Comparison of ENCODE assay signal across 25 mouse cellular contexts in the genomic region with DNA sequence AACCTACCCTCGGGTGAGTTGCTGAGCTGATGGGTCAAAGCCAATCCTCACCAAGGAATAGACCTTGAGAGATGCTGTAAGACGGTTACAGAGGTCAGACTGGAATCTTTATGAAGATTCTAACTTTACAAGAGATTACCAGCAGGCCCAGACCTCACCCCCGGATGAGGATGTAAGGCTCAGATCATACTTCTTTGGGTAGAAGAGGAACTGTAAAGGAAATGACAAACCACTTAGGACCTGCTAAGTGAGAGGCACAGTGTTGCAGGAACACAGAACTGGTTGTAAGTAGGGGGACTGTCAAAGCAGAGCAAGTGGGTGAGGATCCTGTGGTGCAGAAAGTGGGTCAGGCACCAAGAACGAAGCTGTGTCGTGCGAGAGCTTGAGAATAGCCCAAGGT.
DNase-seq lines count a peak whose midpoint lies in the region; ATAC-seq lines count a peak whose summit lies in the region.
"Had no signal": no experiment of that assay in that cellular context is flagged by ENCODE, and none has a peak within 500 bp of the region (broad histone marks: within the 10 kb centered on the region; RNA-seq: fewer than 3 reads in every experiment).

No protein-coding gene starts in this region.

- H3K4me3 ChIP-seq in megakaryocyte, embryonic 14.5 days (replicated peaks), result peak overlapping the region; percentile 53
- H3K4me3 ChIP-seq: hindbrain, embryonic 12.5 days; kidney, embryonic 15.5 days; left cerebral cortex, adult 2 months; limb, embryonic 12.5 days; liver, embryonic 15.5 days; midbrain, embryonic 13.5 days; neural tube, embryonic 15.5 days had no signal

- ATAC-seq in megakaryocyte, adult 5-6 weeks (ENCODE audit: poor library complexity, severe bottlenecking), result no peak
- ATAC-seq in activated CD4-positive, CD25-positive, alpha-beta regulatory T cell, adult 4 months, result peak; percentile 49
- 0 out of 2 replicates have a peak, but pooled peaks have one; percentile 20 for ATAC-seq in megakaryocyte progenitor cell, adult 5-6 weeks (replicated peaks; ENCODE audit: poor library complexity)
- ATAC-seq: midbrain, embryonic 13.5 days had no signal

- peak; percentile 26 for DNase-seq in thymus, postnatal 25 days
- DNase-seq in urinary bladder, adult 18-20 months (ENCODE audit: low spot score in 2 of 2), result no peak
- DNase-seq in layer of hippocampus, adult 8-10 months (ENCODE audit: low spot score in 2 of 2), result no peak
- DNase-seq in lung, postnatal 25 days (ENCODE audit: low spot score), result no peak
- DNase-seq: adrenal gland, adult 8-10 months; cerebellum, adult 2 months; cerebellum, postnatal 25 days; gastrocnemius, postnatal 14 days; heart, postnatal 14 days; kidney, adult 18-20 months; kidney, postnatal 25 days; lung, embryonic 14.5 days; lung, postnatal 14 days; right cerebral cortex, postnatal 4 days had no signal

- no peaks in the 10 kb centered on the region for H3K36me3 ChIP-seq in megakaryocyte, embryonic 14.5 days (replicated peaks; ENCODE audit: low read length)
- H3K36me3 ChIP-seq: hindbrain, embryonic 12.5 days; kidney, embryonic 15.5 days; limb, embryonic 12.5 days; liver, embryonic 15.5 days; midbrain, embryonic 13.5 days; neural tube, embryonic 15.5 days had no signal

- H3K9me3 ChIP-seq in megakaryocyte, embryonic 14.5 days, result no peaks in the 10 kb centered on the region
- H3K9me3 ChIP-seq: hindbrain, embryonic 12.5 days; kidney, embryonic 15.5 days; limb, embryonic 12.5 days; liver, embryonic 15.5 days; midbrain, embryonic 13.5 days; neural tube, embryonic 15.5 days had no signal

- H3K4me1 ChIP-seq in megakaryocyte, embryonic 14.5 days, result peaks cover 16% of the 10 kb centered on the region
- H3K4me1 ChIP-seq: hindbrain, embryonic 12.5 days; kidney, embryonic 15.5 days; liver, embryonic 15.5 days; neural tube, embryonic 15.5 days had no signal

- no peaks in the 10 kb centered on the region for H3K27me3 ChIP-seq in megakaryocyte, embryonic 14.5 days (replicated peaks)
- H3K27me3 ChIP-seq: hindbrain, embryonic 12.5 days; kidney, embryonic 15.5 days; limb, embryonic 12.5 days; liver, embryonic 15.5 days; midbrain, embryonic 13.5 days; neural tube, embryonic 15.5 days had no signal
